Mouse (Mus musculus): ENCODE data around the gene S1pr4. TPM values are rescaled to one million over a fixed set of nuclear protein-coding genes. Genes with fewer than 3 reads are reported as not detected.

Gene S1pr4
- polyA plus RNA-seq, 1 experiment, result not detected

GRCm38 (mm10) chr10:81495616-81496263 lies 4.2 kb downstream of the S1pr4 start:
- Histone ChIP-seq H3K4me3 (peak overlapping the region; percentile 94), H3K4me2 (ENCODE audit: low read depth) (peak overlapping the region; percentile 85), H3K27me3 (ENCODE audit: control insufficient read depth, insufficient read depth, insufficient read length) (no peaks in the 10 kb centered on the region), H3ac (ENCODE audit: control insufficient read depth, insufficient read length) (peak overlapping the region; percentile 95), H3K36me3 (ENCODE audit: control insufficient read depth, insufficient read depth) (peaks cover 10% of the 10 kb centered on the region), H3K79me2 (ENCODE audit: control insufficient read depth, insufficient read depth) (peaks cover 23% of the 10 kb centered on the region)
- TF ChIP-seq POLR2AphosphoS2 (IDR thresholded peaks at IDR 0.05; ENCODE audit: insufficient read length, low read depth) (no peak), CEBPB (IDR thresholded peaks at IDR 0.05; ENCODE audit: insufficient read depth, poor library complexity, severe bottlenecking) (no peak), SRF (IDR thresholded peaks at IDR 0.05; ENCODE audit: control insufficient read depth, insufficient read length, low read depth) (no peak), MAX (IDR thresholded peaks at IDR 0.05; ENCODE audit: low read depth) (no peak), REST (IDR thresholded peaks at IDR 0.05; ENCODE audit: insufficient read depth, insufficient read length) (no peak), TCF12 (IDR thresholded peaks at IDR 0.05; ENCODE audit: insufficient read depth, poor library complexity, severe bottlenecking) (no peak), MYOG (IDR thresholded peaks at IDR 0.05; ENCODE audit: control insufficient read depth in 1 of 3, insufficient read depth in 1 of 3, insufficient read length in 2 of 3, low read depth in 2 of 3) (no peak), MYOD1 (IDR thresholded peaks at IDR 0.05; ENCODE audit: control insufficient read depth in 1 of 3, insufficient read length in 2 of 3, low read depth in 2 of 3) (no peak), USF1 (IDR thresholded peaks at IDR 0.05; ENCODE audit: low read depth) (no peak), E2F4 (IDR thresholded peaks at IDR 0.05; ENCODE audit: insufficient read depth) (no peak), POLR2A (IDR thresholded peaks at IDR 0.05; ENCODE audit: insufficient read length, low read depth) (no peak), TCF3 (IDR thresholded peaks at IDR 0.05; ENCODE audit: insufficient read length, low read depth) (no peak)

DNA sequence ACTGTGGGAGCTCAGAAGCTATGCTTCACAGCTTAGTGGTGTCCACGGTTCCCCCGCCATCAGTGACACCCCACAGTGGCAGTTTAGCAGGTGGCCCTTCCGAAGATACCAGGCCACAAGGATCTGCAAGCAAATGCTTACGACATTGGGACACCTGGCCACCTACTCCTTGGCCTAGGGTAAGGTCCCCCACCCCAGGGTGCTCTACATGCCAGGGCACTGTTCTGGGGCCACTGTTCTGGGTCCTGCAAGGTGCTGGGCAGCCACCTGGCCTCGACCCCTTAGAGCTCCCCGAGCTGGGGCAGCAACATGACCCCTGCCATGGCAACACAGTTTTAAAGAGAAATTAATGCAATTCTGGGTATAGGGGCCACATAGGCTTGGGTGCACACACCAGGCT lies 4.8 kb downstream of the S1pr4 start:
- peaks cover 23% of the 10 kb centered on the region for H3K79me2 ChIP-seq (ENCODE audit: control insufficient read depth, insufficient read depth)
- peak overlapping the region; percentile 95 for H3ac ChIP-seq (ENCODE audit: control insufficient read depth, insufficient read length)
- no peaks in the 10 kb centered on the region for H3K27me3 ChIP-seq (ENCODE audit: control insufficient read depth, insufficient read depth, insufficient read length)
- TF ChIP-seq SRF (IDR thresholded peaks at IDR 0.05; ENCODE audit: control insufficient read depth, insufficient read length, low read depth), result no peak
- TF ChIP-seq CEBPB (IDR thresholded peaks at IDR 0.05; ENCODE audit: insufficient read depth, poor library complexity, severe bottlenecking), result no peak
- no peak for TF ChIP-seq E2F4 (IDR thresholded peaks at IDR 0.05; ENCODE audit: insufficient read depth)
- no peak for TF ChIP-seq POLR2AphosphoS2 (IDR thresholded peaks at IDR 0.05; ENCODE audit: insufficient read length, low read depth)
- TF ChIP-seq REST (IDR thresholded peaks at IDR 0.05; ENCODE audit: insufficient read depth, insufficient read length), result no peak
- peak overlapping the region; percentile 94 for H3K4me3 ChIP-seq
- peaks cover 10% of the 10 kb centered on the region for H3K36me3 ChIP-seq (ENCODE audit: control insufficient read depth, insufficient read depth)
- peak overlapping the region; percentile 85 for H3K4me2 ChIP-seq (ENCODE audit: low read depth)

DNA sequence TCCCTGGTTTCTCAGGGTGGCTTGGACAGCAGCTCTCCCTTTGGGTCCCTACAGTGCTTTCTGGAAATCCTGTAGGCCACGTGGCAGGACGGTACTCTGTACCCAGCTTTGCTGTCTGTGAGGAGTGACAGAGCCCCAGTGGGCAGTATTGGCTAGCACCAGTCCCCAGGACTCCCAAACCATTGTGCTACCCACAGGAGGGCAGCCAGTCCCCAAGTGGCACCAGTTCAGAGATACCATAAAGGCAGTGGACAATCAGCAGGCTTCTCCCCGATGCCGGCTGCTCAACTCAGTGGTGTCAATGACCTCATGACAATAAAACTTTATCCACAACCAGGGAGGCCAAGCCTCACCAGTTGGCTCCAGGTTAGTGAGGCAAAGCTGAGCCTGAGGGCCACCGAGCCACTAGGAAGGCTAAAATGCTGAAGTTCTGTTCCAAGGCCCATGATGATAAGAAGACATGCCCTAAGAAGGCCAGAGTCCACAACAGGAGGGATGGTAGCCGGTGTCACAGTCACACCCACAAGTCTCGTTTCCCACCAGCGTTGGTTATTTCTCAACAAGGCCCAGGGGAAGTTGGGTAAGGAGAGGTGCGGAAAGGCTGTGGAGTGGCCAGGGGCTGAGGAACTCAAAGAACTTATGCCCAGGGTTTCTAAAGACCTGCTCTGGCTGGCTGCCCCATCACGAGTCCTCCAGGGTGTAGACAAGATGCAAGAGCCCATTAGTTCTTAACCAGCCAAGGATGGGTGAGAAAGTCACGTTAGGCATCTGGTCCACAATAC lies 5.5 kb downstream of the S1pr4 start:
- TF ChIP-seq MYOG (IDR thresholded peaks at IDR 0.05; ENCODE audit: control insufficient read depth in 1 of 3, insufficient read depth in 1 of 3, insufficient read length in 2 of 3, low read depth in 2 of 3), result no peak
- no peak for TF ChIP-seq MAX (IDR thresholded peaks at IDR 0.05; ENCODE audit: low read depth)
- no peak for TF ChIP-seq POLR2AphosphoS2 (IDR thresholded peaks at IDR 0.05; ENCODE audit: insufficient read length, low read depth)
- no peak for TF ChIP-seq TCF3 (IDR thresholded peaks at IDR 0.05; ENCODE audit: insufficient read length, low read depth)
- TF ChIP-seq POLR2A (IDR thresholded peaks at IDR 0.05; ENCODE audit: insufficient read length, low read depth), result no peak
- no peak for TF ChIP-seq REST (IDR thresholded peaks at IDR 0.05; ENCODE audit: insufficient read depth, insufficient read length)
- TF ChIP-seq TCF12 (IDR thresholded peaks at IDR 0.05; ENCODE audit: insufficient read depth, poor library complexity, severe bottlenecking), result no peak
- TF ChIP-seq USF1 (IDR thresholded peaks at IDR 0.05; ENCODE audit: low read depth), result no peak
- no peak for TF ChIP-seq SRF (IDR thresholded peaks at IDR 0.05; ENCODE audit: control insufficient read depth, insufficient read length, low read depth)
- TF ChIP-seq E2F4 (IDR thresholded peaks at IDR 0.05; ENCODE audit: insufficient read depth), result no peak
- no peak for TF ChIP-seq MYOD1 (IDR thresholded peaks at IDR 0.05; ENCODE audit: control insufficient read depth in 1 of 3, insufficient read length in 2 of 3, low read depth in 2 of 3)
- TF ChIP-seq CEBPB (IDR thresholded peaks at IDR 0.05; ENCODE audit: insufficient read depth, poor library complexity, severe bottlenecking), result no peak
- peak overlapping the region; percentile 94 for H3K4me3 ChIP-seq

GRCm38 (mm10) chr10:81493601-81494220 lies 6.2 kb downstream of the S1pr4 start:
- H3K4me2 ChIP-seq (ENCODE audit: low read depth), result no peak overlapping the region
- H3K36me3 ChIP-seq (ENCODE audit: control insufficient read depth, insufficient read depth), result peaks cover 10% of the 10 kb centered on the region
- H3K27me3 ChIP-seq (ENCODE audit: control insufficient read depth, insufficient read depth, insufficient read length), result no peaks in the 10 kb centered on the region
- TF ChIP-seq POLR2A (IDR thresholded peaks at IDR 0.05; ENCODE audit: insufficient read length, low read depth) (no peak), MYOG (IDR thresholded peaks at IDR 0.05; ENCODE audit: control insufficient read depth in 1 of 3, insufficient read depth in 1 of 3, insufficient read length in 2 of 3, low read depth in 2 of 3) (no peak), SRF (IDR thresholded peaks at IDR 0.05; ENCODE audit: control insufficient read depth, insufficient read length, low read depth) (no peak), TCF3 (IDR thresholded peaks at IDR 0.05; ENCODE audit: insufficient read length, low read depth) (no peak), USF1 (IDR thresholded peaks at IDR 0.05; ENCODE audit: low read depth) (no peak), MAX (IDR thresholded peaks at IDR 0.05; ENCODE audit: low read depth) (no peak), MYOD1 (IDR thresholded peaks at IDR 0.05; ENCODE audit: control insufficient read depth in 1 of 3, insufficient read length in 2 of 3, low read depth in 2 of 3) (no peak), CEBPB (IDR thresholded peaks at IDR 0.05; ENCODE audit: insufficient read depth, poor library complexity, severe bottlenecking) (no peak), POLR2AphosphoS2 (IDR thresholded peaks at IDR 0.05; ENCODE audit: insufficient read length, low read depth) (no peak), E2F4 (IDR thresholded peaks at IDR 0.05; ENCODE audit: insufficient read depth) (no peak), TCF12 (IDR thresholded peaks at IDR 0.05; ENCODE audit: insufficient read depth, poor library complexity, severe bottlenecking) (no peak), REST (IDR thresholded peaks at IDR 0.05; ENCODE audit: insufficient read depth, insufficient read length) (no peak)
- no peak overlapping the region for H3ac ChIP-seq (ENCODE audit: control insufficient read depth, insufficient read length)
- H3K79me2 ChIP-seq (ENCODE audit: control insufficient read depth, insufficient read depth), result peaks cover 23% of the 10 kb centered on the region
- peak overlapping the region; percentile 94 for H3K4me3 ChIP-seq

More for the DNA sequence above, 5.5 kb downstream of the S1pr4 start:
- Histone ChIP-seq H3K79me2 (ENCODE audit: control insufficient read depth, insufficient read depth) (peaks cover 23% of the 10 kb centered on the region), H3K27me3 (ENCODE audit: control insufficient read depth, insufficient read depth, insufficient read length) (no peaks in the 10 kb centered on the region), H3K36me3 (ENCODE audit: control insufficient read depth, insufficient read depth) (peaks cover 10% of the 10 kb centered on the region), H3ac (ENCODE audit: control insufficient read depth, insufficient read length) (no peak overlapping the region), H3K4me2 (ENCODE audit: low read depth) (peak overlapping the region; percentile 85)

Measured in myocyte (in vitro differentiated cells).